ENCODE assay signal across 16 mouse cellular contexts in the genomic region with DNA sequence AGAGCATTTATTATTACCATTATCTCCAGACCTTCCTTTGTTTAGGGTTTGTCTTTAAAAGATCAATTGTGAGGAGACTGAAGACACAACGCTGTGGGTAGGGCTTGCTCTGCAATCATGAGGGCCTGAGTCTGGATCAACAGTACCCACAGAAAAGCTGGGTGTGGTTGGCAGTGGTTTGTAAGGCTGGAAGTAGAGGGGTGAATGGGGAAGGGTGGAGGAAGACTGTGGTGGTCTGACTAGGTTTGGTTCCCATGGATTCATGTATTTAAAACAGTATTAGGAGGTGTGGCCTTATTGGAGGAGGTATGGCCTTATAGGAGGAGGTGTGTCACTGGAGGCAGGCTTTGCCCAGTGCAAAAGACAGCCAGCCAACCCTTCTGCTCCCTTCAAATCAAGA.
"Had no signal": no experiment of that assay in that cellular context is flagged by ENCODE, and none has a peak within 500 bp of the region (broad histone marks: within the 10 kb centered on the region; RNA-seq: fewer than 3 reads in every experiment).

No protein-coding gene starts in this region.

- DNase-seq: left cerebral cortex, postnatal 4 days; liver; liver, embryonic 13.5 days; liver, postnatal 0 days; lung, adult 2 months; lung, embryonic 14.5 days; lung, postnatal 10 days; lung, postnatal 14 days; lung, postnatal 36 days; lung, postnatal 4 days; midbrain, embryonic 14.5 days had no signal

- ATAC-seq: liver, embryonic 12.5 days; liver, postnatal 0 days; lung, postnatal 0 days; midbrain, embryonic 13.5 days; midbrain, embryonic 15.5 days; midbrain, embryonic 16.5 days had no signal
